Mouse (Mus musculus) liver, embryonic 14.5 days (tissue): ENCODE results near the gene Hao2.

Source experiments
- CTCF ChIP-seq: IDR thresholded peaks from 2 replicates; pipeline ENCODE4 v1.5.1; 2016; ENCODE audit warnings: antibody characterized with exemption, low read depth, control low read depth
- EP300 ChIP-seq: IDR thresholded peaks from 2 replicates; pipeline ENCODE4 v1.6.1; 2016; ENCODE audit warnings: antibody characterized with exemption, low read depth

- TF ChIP-seq EP300 (peak; percentile 61; the same call in 1 of the 2 replicates), CTCF (no peak)
These were observed 36.1 kb downstream of the Hao2 start for GRCm38 (mm10) chr3:98856892-98857291.
